Mouse (Mus musculus): ENCODE measurements at regions not wholly inside any gene's neighbourhood (a gene's known extent, or its start where the extent isn't known, plus 50 kb on each side); places are given as distances from the start of the nearest gene placed in this dataset.
A peak's percentile ranks its signal among the peaks of the same experiment; 100 is the strongest.

GRCm38 (mm10) chr4:75589901-75590300 is 311.8 kb upstream of the Dmac1 start:
- Histone ChIP-seq H3K27me3 (ENCODE audit: control insufficient read depth, insufficient read depth, low read length) (no peaks in the 10 kb centered on the region), H3K4me3 (ENCODE audit: control insufficient read depth in 1 of 2, insufficient read depth in 1 of 2, low read depth in 1 of 2, low read length in 2 of 2) (no peak overlapping the region), H3K36me3 (ENCODE audit: control insufficient read depth, insufficient read depth, low read length) (no peaks in the 10 kb centered on the region), H3K27ac (replicated peaks in 1 of 2; ENCODE audit: control insufficient read depth in 1 of 2, insufficient read depth in 1 of 2, low read depth in 2 of 2, low read length in 2 of 2) (no peak overlapping the region), H3K4me2 (ENCODE audit: low read length) (no peak overlapping the region), H3K9ac (ENCODE audit: low read length) (no peak overlapping the region), H3K9me3 (ENCODE audit: control insufficient read depth, low read length) (no peaks in the 10 kb centered on the region), H3K4me1 (ENCODE audit: control insufficient read depth in 2 of 2, insufficient read depth in 2 of 2, low read length in 2 of 2) (no peaks in the 10 kb centered on the region)
- 64% methylated on average over 3 of the region's 3 CpGs for WGBS
- ATAC-seq (ENCODE audit: insufficient number of reproducible peaks, insufficient read depth, low FRiP score, low read depth): no peak

- Histone ChIP-seq H3K36me3 (ENCODE audit: control insufficient read depth, insufficient read depth, low read length) (no peaks in the 10 kb centered on the region), H3K27me3 (ENCODE audit: control insufficient read depth, insufficient read depth, low read length) (no peaks in the 10 kb centered on the region), H3K4me2 (ENCODE audit: low read length) (no peak overlapping the region), H3K9ac (ENCODE audit: low read length) (no peak overlapping the region), H3K4me3 (ENCODE audit: control insufficient read depth in 1 of 2, insufficient read depth in 1 of 2, low read depth in 1 of 2, low read length in 2 of 2) (no peak overlapping the region), H3K27ac (replicated peaks in 1 of 2; ENCODE audit: control insufficient read depth in 1 of 2, insufficient read depth in 1 of 2, low read depth in 2 of 2, low read length in 2 of 2) (no peak overlapping the region), H3K4me1 (ENCODE audit: control insufficient read depth in 2 of 2, insufficient read depth in 2 of 2, low read length in 2 of 2) (0 out of 4 replicates have a peak, but pooled peaks cover 0 to 2% of the 10 kb centered on the region in 2 experiments), H3K9me3 (ENCODE audit: control insufficient read depth, low read length) (no peaks in the 10 kb centered on the region)
- no peak for ATAC-seq (ENCODE audit: insufficient number of reproducible peaks, insufficient read depth, low FRiP score, low read depth)
- WGBS: 77% methylated on average over 6 of the region's 6 CpGs
These were observed 310.2 kb upstream of the Dmac1 start for GRCm38 (mm10) chr4:75588095-75588875.

DNA sequence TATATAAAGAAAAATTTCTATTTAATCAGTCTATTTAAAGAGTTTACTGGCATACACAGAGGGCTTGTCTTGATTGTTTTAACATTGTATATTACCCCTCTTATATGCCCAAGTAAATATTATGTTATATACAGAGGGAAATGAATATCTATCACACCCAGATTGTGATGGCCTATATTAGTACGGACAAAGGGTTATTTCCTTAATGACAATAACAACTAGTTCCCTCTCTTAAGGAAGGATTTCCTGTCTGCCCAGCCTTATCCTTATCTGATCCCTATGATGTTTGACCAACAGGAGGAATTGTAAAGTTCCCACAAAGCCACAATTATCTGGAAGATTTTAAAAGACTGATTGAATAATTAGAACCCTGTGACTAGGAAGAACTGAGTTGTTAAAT is 301.8 kb upstream of the Dmac1 start:
- Histone ChIP-seq H3K9ac (ENCODE audit: low read length) (no peak overlapping the region), H3K4me1 (ENCODE audit: control insufficient read depth in 2 of 2, insufficient read depth in 2 of 2, low read length in 2 of 2) (0 out of 4 replicates have a peak, but pooled peaks cover 0 to 2% of the 10 kb centered on the region in 2 experiments), H3K4me2 (ENCODE audit: low read length) (no peak overlapping the region), H3K36me3 (ENCODE audit: control insufficient read depth, insufficient read depth, low read length) (no peaks in the 10 kb centered on the region), H3K27me3 (ENCODE audit: control insufficient read depth, insufficient read depth, low read length) (no peaks in the 10 kb centered on the region), H3K4me3 (ENCODE audit: control insufficient read depth in 1 of 2, insufficient read depth in 1 of 2, low read depth in 1 of 2, low read length in 2 of 2) (no peak overlapping the region), H3K27ac (replicated peaks in 1 of 2; ENCODE audit: control insufficient read depth in 1 of 2, insufficient read depth in 1 of 2, low read depth in 2 of 2, low read length in 2 of 2) (no peak overlapping the region), H3K9me3 (ENCODE audit: control insufficient read depth, low read length) (no peaks in the 10 kb centered on the region)
- ATAC-seq (ENCODE audit: insufficient number of reproducible peaks, insufficient read depth, low FRiP score, low read depth): no peak
- 70% methylated on average over 1 of the region's 1 CpGs for WGBS

DNA sequence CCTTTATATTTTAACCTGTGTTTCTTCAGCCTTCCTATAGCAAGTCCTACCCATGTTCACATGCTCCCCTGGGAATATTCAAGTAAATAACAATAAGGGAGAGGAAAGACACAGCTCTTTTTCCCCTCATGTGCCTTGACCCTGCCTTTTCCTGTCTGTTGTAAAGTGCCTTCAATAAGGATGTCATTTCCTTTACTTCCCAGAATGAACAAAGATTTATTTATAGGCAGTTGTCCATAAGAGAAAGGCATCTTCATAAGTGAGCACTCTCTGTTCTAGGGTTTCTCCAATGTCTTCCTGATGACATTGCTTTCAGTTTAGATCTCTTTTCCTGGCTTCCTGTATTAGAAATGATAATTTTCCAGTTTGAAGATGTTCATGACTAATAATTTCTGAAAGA is 294.5 kb upstream of the Dmac1 start:
- Histone ChIP-seq H3K9me3 (ENCODE audit: control insufficient read depth, low read length) (no peaks in the 10 kb centered on the region), H3K27ac (replicated peaks in 1 of 2; ENCODE audit: control insufficient read depth in 1 of 2, insufficient read depth in 1 of 2, low read depth in 2 of 2, low read length in 2 of 2) (no peak overlapping the region), H3K27me3 (ENCODE audit: control insufficient read depth, insufficient read depth, low read length) (no peaks in the 10 kb centered on the region), H3K36me3 (ENCODE audit: control insufficient read depth, insufficient read depth, low read length) (no peaks in the 10 kb centered on the region), H3K4me3 (ENCODE audit: control insufficient read depth in 1 of 2, insufficient read depth in 1 of 2, low read depth in 1 of 2, low read length in 2 of 2) (no peak overlapping the region), H3K4me1 (ENCODE audit: control insufficient read depth in 2 of 2, insufficient read depth in 2 of 2, low read length in 2 of 2) (no peaks in the 10 kb centered on the region), H3K9ac (ENCODE audit: low read length) (no peak overlapping the region), H3K4me2 (ENCODE audit: low read length) (no peak overlapping the region)
- no peak for ATAC-seq (ENCODE audit: insufficient number of reproducible peaks, insufficient read depth, low FRiP score, low read depth)

DNA sequence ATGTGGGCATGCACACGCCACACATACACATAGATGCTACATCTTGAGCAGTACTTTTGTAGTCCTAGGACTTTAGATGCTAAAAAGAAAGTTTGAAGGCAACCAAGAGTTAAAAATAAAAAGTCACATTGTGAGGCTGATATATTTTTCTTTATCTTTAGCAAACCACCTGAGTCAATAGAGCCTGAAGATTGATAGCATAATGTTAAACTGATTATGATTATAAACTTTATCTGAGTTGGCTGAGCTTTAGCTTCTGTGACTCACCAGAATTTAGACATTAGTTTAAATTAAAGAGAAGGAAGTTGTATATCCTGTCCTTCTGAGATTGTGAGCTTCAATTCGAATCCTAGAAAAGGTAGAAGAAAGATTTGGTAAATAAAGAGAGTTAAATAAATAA is 289.5 kb upstream of the Dmac1 start:
- Histone ChIP-seq H3K27me3 (ENCODE audit: control insufficient read depth, insufficient read depth, low read length) (no peaks in the 10 kb centered on the region), H3K4me3 (ENCODE audit: control insufficient read depth in 1 of 2, insufficient read depth in 1 of 2, low read depth in 1 of 2, low read length in 2 of 2) (no peak overlapping the region), H3K4me2 (ENCODE audit: low read length) (no peak overlapping the region), H3K27ac (replicated peaks in 1 of 2; ENCODE audit: control insufficient read depth in 1 of 2, insufficient read depth in 1 of 2, low read depth in 2 of 2, low read length in 2 of 2) (no peak overlapping the region), H3K4me1 (ENCODE audit: control insufficient read depth in 2 of 2, insufficient read depth in 2 of 2, low read length in 2 of 2) (peaks cover 0 to 1% of the 10 kb centered on the region in 2 experiments; a peak in 1 of 4 replicates), H3K36me3 (ENCODE audit: control insufficient read depth, insufficient read depth, low read length) (no peaks in the 10 kb centered on the region), H3K9ac (ENCODE audit: low read length) (no peak overlapping the region), H3K9me3 (ENCODE audit: control insufficient read depth, low read length) (no peaks in the 10 kb centered on the region)
- WGBS: 72% methylated on average over 2 of the region's 2 CpGs
- no peak for ATAC-seq (ENCODE audit: insufficient number of reproducible peaks, insufficient read depth, low FRiP score, low read depth)

DNA sequence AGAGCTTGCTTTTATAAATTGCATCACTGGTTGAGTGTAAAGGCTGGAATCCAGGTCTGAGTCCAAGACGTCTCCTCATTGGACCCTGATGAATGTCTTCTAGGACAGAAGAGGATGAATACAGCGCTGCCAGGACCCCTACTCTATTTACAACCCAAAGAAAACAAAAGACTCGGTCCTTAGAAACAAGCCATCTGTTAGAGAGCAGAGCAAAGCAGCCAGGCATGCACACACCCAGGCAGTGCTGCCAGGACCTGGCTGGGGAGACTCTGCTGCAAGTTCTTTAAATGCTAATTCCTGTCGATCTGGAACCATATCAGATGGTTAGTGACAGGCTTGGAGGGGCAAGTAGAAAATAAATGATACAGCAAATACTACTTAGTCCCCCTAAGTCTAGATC is 284.4 kb upstream of the Dmac1 start:
- 26% methylated on average over 4 of the region's 4 CpGs for WGBS
- ATAC-seq (ENCODE audit: insufficient number of reproducible peaks, insufficient read depth, low FRiP score, low read depth): no peak

GRCm38 (mm10) chr4:75561792-75562191 is 283.7 kb upstream of the Dmac1 start:
- Histone ChIP-seq H3K9me3 (ENCODE audit: control insufficient read depth, low read length) (no peaks in the 10 kb centered on the region), H3K4me3 (ENCODE audit: control insufficient read depth in 1 of 2, insufficient read depth in 1 of 2, low read depth in 1 of 2, low read length in 2 of 2) (no peak overlapping the region), H3K36me3 (ENCODE audit: control insufficient read depth, insufficient read depth, low read length) (no peaks in the 10 kb centered on the region), H3K4me1 (ENCODE audit: control insufficient read depth in 2 of 2, insufficient read depth in 2 of 2, low read length in 2 of 2) (peaks cover 3 to 9% of the 10 kb centered on the region in 2 experiments; a peak in 2 of 4 replicates), H3K4me2 (ENCODE audit: low read length) (no peak overlapping the region), H3K27me3 (ENCODE audit: control insufficient read depth, insufficient read depth, low read length) (no peaks in the 10 kb centered on the region), H3K27ac (replicated peaks in 1 of 2; ENCODE audit: control insufficient read depth in 1 of 2, insufficient read depth in 1 of 2, low read depth in 2 of 2, low read length in 2 of 2) (no peak overlapping the region), H3K9ac (ENCODE audit: low read length) (no peak overlapping the region)
- 35% methylated on average over 1 of the region's 1 CpGs for WGBS
- peak; percentile 82; the same call in 1 of the 2 replicates for ATAC-seq (ENCODE audit: insufficient number of reproducible peaks, insufficient read depth, low FRiP score, low read depth)

More for the DNA sequence above, 284.4 kb upstream of the Dmac1 start:
- no peak overlapping the region for H3K4me3 ChIP-seq (ENCODE audit: control insufficient read depth in 1 of 2, insufficient read depth in 1 of 2, low read depth in 1 of 2, low read length in 2 of 2)
- no peaks in the 10 kb centered on the region for H3K9me3 ChIP-seq (ENCODE audit: control insufficient read depth, low read length)
- H3K36me3 ChIP-seq (ENCODE audit: control insufficient read depth, insufficient read depth, low read length): no peaks in the 10 kb centered on the region
- peak overlapping the region in 1 of 2 experiments; percentile 50; a peak in 1 of 4 replicates for H3K27ac ChIP-seq (replicated peaks in 1 of 2; ENCODE audit: control insufficient read depth in 1 of 2, insufficient read depth in 1 of 2, low read depth in 2 of 2, low read length in 2 of 2)
- no peak overlapping the region for H3K9ac ChIP-seq (ENCODE audit: low read length)
- H3K27me3 ChIP-seq (ENCODE audit: control insufficient read depth, insufficient read depth, low read length): no peaks in the 10 kb centered on the region
- no peak overlapping the region for H3K4me2 ChIP-seq (ENCODE audit: low read length)
- peaks cover 3 to 9% of the 10 kb centered on the region in 2 experiments; a peak in 2 of 4 replicates for H3K4me1 ChIP-seq (ENCODE audit: control insufficient read depth in 2 of 2, insufficient read depth in 2 of 2, low read length in 2 of 2)

GRCm38 (mm10) chr4:75537787-75538186 is 259.7 kb upstream of the Dmac1 start:
- Histone ChIP-seq H3K4me1 (ENCODE audit: control insufficient read depth in 2 of 2, insufficient read depth in 2 of 2, low read length in 2 of 2) (no peaks in the 10 kb centered on the region), H3K9me3 (ENCODE audit: control insufficient read depth, low read length) (no peaks in the 10 kb centered on the region), H3K27me3 (ENCODE audit: control insufficient read depth, insufficient read depth, low read length) (no peaks in the 10 kb centered on the region), H3K4me2 (ENCODE audit: low read length) (no peak overlapping the region), H3K36me3 (ENCODE audit: control insufficient read depth, insufficient read depth, low read length) (no peaks in the 10 kb centered on the region), H3K27ac (replicated peaks in 1 of 2; ENCODE audit: control insufficient read depth in 1 of 2, insufficient read depth in 1 of 2, low read depth in 2 of 2, low read length in 2 of 2) (no peak overlapping the region), H3K9ac (ENCODE audit: low read length) (no peak overlapping the region), H3K4me3 (ENCODE audit: control insufficient read depth in 1 of 2, insufficient read depth in 1 of 2, low read depth in 1 of 2, low read length in 2 of 2) (no peak overlapping the region)
- WGBS: 92% methylated on average over 2 of the region's 2 CpGs
- no peak for ATAC-seq (ENCODE audit: insufficient number of reproducible peaks, insufficient read depth, low FRiP score, low read depth)
